Mouse (Mus musculus) liver, embryonic 12.5 days (tissue): ENCODE measurements around the gene Snapc2. TPM values are rescaled to one million over a fixed set of nuclear protein-coding genes. Genes with fewer than 3 reads are reported as not detected.

ENCODE experiments used
- ATAC-seq: fragments of 200-750 bp; cut with Nextera tagmentation; 2 replicates; pipeline ENCODE4 v1.8.0; 2017; ENCODE audit warnings: moderate number of reproducible peaks, mild to moderate bottlenecking, moderate library complexity
- H3K27ac ChIP-seq: fragments of 300-500 bp; sonication (generic); 2 replicates; pipeline ENCODE4 v1.5.1; 2016; ENCODE audit warnings: mild to moderate bottlenecking
- H3K27me3 ChIP-seq: fragments of 300-500 bp; sonication (generic); replicated peaks from 2 replicates; pipeline ENCODE4 v1.6.1; 2016; ENCODE audit warnings: mild to moderate bottlenecking, moderate library complexity
- H3K36me3 ChIP-seq: fragments of 300-500 bp; sonication (generic); 2 replicates; pipeline ENCODE4 v1.6.1; 2016; ENCODE audit warnings: mild to moderate bottlenecking, moderate library complexity
- H3K4me1 ChIP-seq: fragments of 300-500 bp; sonication (generic); 2 replicates; pipeline ENCODE4 v1.6.1; 2016
- H3K4me2 ChIP-seq: fragments of 300-500 bp; sonication (generic); 2 replicates; pipeline ENCODE4 v1.6.1; 2016; ENCODE audit warnings: mild to moderate bottlenecking, moderate library complexity
- H3K4me3 ChIP-seq: fragments of 300-500 bp; sonication (generic); 2 replicates; pipeline ENCODE4 v1.5.1; 2016; ENCODE audit warnings: mild to moderate bottlenecking, moderate library complexity
- H3K9ac ChIP-seq: fragments of 300-500 bp; sonication (generic); 2 replicates; pipeline ENCODE4 v1.6.1; 2016; ENCODE audit warnings: mild to moderate bottlenecking, moderate library complexity
- H3K9me3 ChIP-seq: fragments of 300-500 bp; sonication (generic); replicated peaks from 2 replicates; pipeline ENCODE4 v1.6.1; 2016; ENCODE audit warnings: mild to moderate bottlenecking, moderate library complexity
- WGBS: fragments of 180-500 bp; shearing (Covaris S2); methylation state at CpG from one replicate; pipeline ENCODE4 v1.1.7; 2016; ENCODE audit not compliant: insufficient replicate concordance; 5-methylcytosine and 5-hydroxymethylcytosine counted together
- polyA plus RNA-seq: library from polyadenylated mRNA; unstranded; fragments of >200 nt; fragmentation: Nextera tagmentation; extraction: Ambion mirVana; gene quantifications from 2 replicates; pipeline ENCODE4 v1.2.1, GENCODE M21; 2016

Snapc2 gene
- 26.3 and 27.2 TPM in 2 replicates for polyA plus RNA-seq

DNA sequence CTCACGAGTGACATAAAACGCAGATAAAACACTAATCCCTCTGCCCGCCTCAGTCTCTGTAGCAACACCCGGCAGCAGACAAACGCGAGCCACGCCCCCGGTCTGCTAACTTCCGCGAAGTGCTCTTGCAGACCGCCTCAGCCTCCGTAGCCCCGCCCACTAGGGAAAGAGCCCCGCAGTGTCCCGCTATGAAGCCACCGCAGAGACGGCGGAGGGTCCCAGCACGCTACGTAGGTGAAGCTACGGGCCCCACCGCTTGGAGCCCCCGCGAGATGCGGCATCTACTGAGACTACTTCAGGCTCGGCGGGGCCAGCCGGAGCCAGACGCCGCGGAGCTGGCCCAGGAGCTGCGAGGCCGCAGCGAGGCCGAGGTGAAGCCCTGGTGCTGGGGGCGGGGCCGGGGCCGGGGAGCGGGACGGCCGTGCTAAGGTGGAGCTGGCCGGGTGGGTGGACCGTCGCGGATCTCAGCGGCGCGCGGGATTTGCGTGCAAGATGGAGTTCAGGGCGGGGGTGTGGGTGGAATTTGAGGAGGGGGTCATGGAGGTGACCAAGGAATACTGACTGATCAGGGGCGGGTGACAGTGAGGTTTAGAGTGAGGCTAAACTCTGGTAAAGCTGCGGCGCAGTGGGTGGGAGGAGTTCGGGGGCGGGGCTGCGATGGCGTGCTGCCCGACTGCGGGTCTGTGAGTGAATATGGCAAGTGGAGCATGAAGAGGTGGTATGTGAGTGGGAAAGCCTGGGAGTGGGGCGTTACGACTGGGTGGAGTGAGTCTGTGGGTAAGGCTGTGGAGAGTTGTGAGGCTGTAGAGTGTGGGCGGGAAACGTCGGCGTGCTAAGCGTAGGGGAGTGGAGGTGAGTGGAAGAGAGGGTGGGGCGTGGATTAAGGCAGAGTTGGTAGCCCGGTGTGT, at the start of gene Snapc2:
TSS of gene Snapc2 (plus strand) at position 147 of the 908 bp plus-strand sequence.
- H3K36me3 ChIP-seq: peaks cover 42% of the 10 kb centered on the region
- peak within 1 kb of the TSS; percentile 86 for H3K27ac ChIP-seq
- H3K4me2 ChIP-seq: peak within 1 kb of the TSS; percentile 96
- peak within 1 kb of the TSS; percentile 89 for H3K9ac ChIP-seq
- peak within 1 kb of the TSS; percentile 86 for H3K4me3 ChIP-seq
- H3K27me3 ChIP-seq: no peaks in the 10 kb centered on the region
- WGBS: 1% methylated on average over 69 of the region's 69 CpGs
- H3K4me1 ChIP-seq: peaks cover 48% of the 10 kb centered on the region
- peak; percentile 92 for ATAC-seq
- H3K9me3 ChIP-seq: no peaks in the 10 kb centered on the region

GRCm38 (mm10) chr8:4205246-4206123, 47.4 kb upstream of the Snapc2 start:
- WGBS: 17% methylated on average over 38 of the region's 38 CpGs
- Histone ChIP-seq H3K4me3 (peak overlapping the region; percentile 18), H3K9me3 (no peaks in the 10 kb centered on the region), H3K9ac (0 out of 2 replicates have a peak overlapping the region, but pooled peaks have one; percentile 14), H3K4me2 (peak overlapping the region; percentile 46), H3K27me3 (peaks cover 84% of the 10 kb centered on the region), H3K27ac (no peak overlapping the region), H3K4me1 (peaks cover 20% of the 10 kb centered on the region), H3K36me3 (no peaks in the 10 kb centered on the region)
- no peak for ATAC-seq

DNA sequence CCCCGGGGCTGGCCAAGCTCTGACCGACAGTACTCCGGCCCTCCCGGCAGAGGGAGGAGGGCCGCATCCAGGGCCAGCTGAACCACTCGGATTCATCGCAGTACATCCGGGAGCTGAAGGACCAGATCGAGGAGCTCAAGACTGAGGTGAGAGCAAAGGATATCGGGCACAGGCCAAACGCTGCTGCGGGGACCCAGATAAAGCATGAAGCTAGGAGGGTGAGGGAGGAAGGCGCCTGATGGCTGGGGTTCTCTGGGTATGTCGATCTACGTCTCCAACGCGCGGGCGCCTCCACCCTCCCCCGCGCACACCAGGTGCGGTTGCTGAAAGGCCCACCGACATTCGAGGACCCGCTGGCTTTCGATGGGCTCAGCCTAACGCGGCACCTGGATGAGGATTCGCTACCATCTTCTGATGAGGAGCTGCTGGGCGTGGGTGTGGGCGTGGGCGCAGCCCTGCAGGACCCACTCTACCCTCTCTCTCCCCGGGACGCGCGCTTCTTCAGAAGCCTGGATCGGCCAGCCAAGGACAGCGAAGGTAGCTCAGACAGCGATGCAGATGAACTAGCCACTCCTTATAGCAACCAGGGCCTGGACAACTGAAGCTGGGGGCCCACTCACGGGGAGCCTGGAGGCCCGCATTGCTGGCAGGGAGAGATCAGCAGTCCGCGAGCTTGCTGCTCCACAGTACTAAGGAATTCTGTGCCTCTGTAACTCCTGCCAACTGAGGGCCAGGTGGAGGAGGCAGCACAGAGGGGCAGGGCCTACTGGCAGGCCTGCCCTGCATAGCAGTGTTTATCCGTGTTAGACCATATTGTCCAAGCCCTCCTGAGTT, 46.5 kb upstream of the Snapc2 start:
- Histone ChIP-seq H3K4me1 (peaks cover 20% of the 10 kb centered on the region), H3K4me2 (peak overlapping the region; percentile 46), H3K4me3 (peak overlapping the region; percentile 18), H3K9ac (no peak overlapping the region), H3K9me3 (no peaks in the 10 kb centered on the region), H3K27me3 (peaks cover 93% of the 10 kb centered on the region), H3K27ac (no peak overlapping the region), H3K36me3 (no peaks in the 10 kb centered on the region)
- peak; percentile 72 for ATAC-seq
- 10% methylated on average over 44 of the region's 44 CpGs for WGBS

- 49% methylated on average over 2 of the region's 2 CpGs for WGBS
These were observed 45.9 kb upstream of the Snapc2 start for GRCm38 (mm10) chr8:4207016-4207350.

GRCm38 (mm10) chr8:4211097-4211496, 41.8 kb upstream of the Snapc2 start:
- Histone ChIP-seq H3K27me3 (peaks cover 97% of the 10 kb centered on the region), H3K9ac (no peak overlapping the region), H3K4me1 (peaks cover 39% of the 10 kb centered on the region), H3K27ac (no peak overlapping the region), H3K9me3 (no peaks in the 10 kb centered on the region), H3K4me2 (no peak overlapping the region), H3K4me3 (no peak overlapping the region), H3K36me3 (no peaks in the 10 kb centered on the region)
- ATAC-seq: no peak
- WGBS: 68% methylated on average over 6 of the region's 6 CpGs

More at GRCm38 (mm10) chr8:4207016-4207350, 45.9 kb upstream of the Snapc2 start:
- H3K4me3 ChIP-seq: peak overlapping the region; percentile 18; the same call in 1 of the 2 replicates
- H3K27ac ChIP-seq: no peak overlapping the region
- H3K4me1 ChIP-seq: peaks cover 20% of the 10 kb centered on the region
- H3K9ac ChIP-seq: no peak overlapping the region
- H3K4me2 ChIP-seq: peak overlapping the region; percentile 46
- no peaks in the 10 kb centered on the region for H3K36me3 ChIP-seq
- ATAC-seq: no peak
- H3K9me3 ChIP-seq: no peaks in the 10 kb centered on the region
- peaks cover 97% of the 10 kb centered on the region for H3K27me3 ChIP-seq

GRCm38 (mm10) chr8:4212809-4213209, 40.1 kb upstream of the Snapc2 start:
- H3K27ac ChIP-seq: no peak overlapping the region
- H3K4me2 ChIP-seq: peak overlapping the region; percentile 74
- H3K36me3 ChIP-seq: no peaks in the 10 kb centered on the region
- ATAC-seq: peak; percentile 23
- peaks cover 27% of the 10 kb centered on the region for H3K4me1 ChIP-seq
- H3K27me3 ChIP-seq: peaks cover 97% of the 10 kb centered on the region
- no peak overlapping the region for H3K9ac ChIP-seq
- WGBS: 2% methylated on average over 25 of the region's 25 CpGs
- H3K4me3 ChIP-seq: peak overlapping the region; percentile 39
- H3K9me3 ChIP-seq: no peaks in the 10 kb centered on the region

- Histone ChIP-seq H3K4me2 (peak overlapping the region; percentile 74), H3K9ac (0 out of 2 replicates have a peak overlapping the region, but pooled peaks have one; percentile 24), H3K27me3 (peaks cover 97% of the 10 kb centered on the region), H3K4me3 (peak overlapping the region; percentile 39), H3K36me3 (no peaks in the 10 kb centered on the region), H3K4me1 (peaks cover 27% of the 10 kb centered on the region), H3K27ac (0 out of 2 replicates have a peak overlapping the region, but pooled peaks have one; percentile 26), H3K9me3 (no peaks in the 10 kb centered on the region)
- WGBS: 3% methylated on average over 18 of the region's 18 CpGs
- peak; percentile 60 for ATAC-seq
These were observed 39.5 kb upstream of the Snapc2 start for GRCm38 (mm10) chr8:4213210-4214005.

DNA sequence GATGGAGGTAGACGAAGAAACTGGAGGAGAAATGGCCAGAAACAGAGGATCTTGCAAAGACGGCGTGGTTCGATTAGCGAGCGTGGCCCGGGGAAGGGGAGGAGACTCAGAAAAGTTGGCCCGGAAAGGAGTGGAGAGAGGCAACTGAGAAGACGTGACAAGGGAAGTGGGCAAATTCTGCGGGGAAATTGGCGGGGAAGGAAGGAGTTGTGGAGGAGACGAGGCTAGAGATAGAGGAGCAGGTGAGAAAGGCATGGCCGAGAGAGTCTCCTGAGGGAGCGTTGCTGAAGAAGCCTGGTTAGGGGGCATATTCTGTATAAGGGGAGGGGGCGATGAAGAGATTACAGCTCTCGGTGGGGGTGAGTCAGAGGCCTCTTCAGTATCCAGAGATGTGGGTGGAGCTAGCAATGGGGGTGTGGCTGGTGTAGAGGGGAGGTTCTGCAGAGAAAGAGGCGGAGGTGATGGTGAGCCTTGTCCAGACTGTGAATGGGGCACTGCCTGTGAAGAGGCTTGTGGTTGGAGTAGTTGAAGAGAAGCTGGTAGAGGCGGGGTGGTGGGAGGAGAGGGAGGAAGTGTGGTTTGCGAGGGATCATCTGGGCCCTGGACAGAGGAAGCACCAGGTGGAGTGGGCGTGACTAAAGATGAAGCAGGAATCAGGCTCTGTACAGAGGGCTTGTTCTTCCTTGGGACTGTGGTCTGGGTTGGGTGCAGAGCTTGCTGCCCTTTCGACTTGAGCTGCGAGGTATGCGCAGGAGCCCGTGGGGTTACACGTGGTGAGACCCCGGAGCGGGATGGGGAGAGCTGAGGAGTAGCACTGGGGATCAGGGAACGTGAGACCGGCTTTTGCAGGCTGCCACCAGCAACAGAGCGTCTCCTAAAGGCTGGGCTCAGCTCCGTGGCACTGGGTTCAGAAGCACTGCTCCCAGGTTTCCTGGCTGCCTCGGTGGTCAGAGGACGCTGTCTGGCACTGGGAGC, 38.6 kb upstream of the Snapc2 start:
- ATAC-seq: peak; percentile 67
- no peaks in the 10 kb centered on the region for H3K36me3 ChIP-seq

DNA sequence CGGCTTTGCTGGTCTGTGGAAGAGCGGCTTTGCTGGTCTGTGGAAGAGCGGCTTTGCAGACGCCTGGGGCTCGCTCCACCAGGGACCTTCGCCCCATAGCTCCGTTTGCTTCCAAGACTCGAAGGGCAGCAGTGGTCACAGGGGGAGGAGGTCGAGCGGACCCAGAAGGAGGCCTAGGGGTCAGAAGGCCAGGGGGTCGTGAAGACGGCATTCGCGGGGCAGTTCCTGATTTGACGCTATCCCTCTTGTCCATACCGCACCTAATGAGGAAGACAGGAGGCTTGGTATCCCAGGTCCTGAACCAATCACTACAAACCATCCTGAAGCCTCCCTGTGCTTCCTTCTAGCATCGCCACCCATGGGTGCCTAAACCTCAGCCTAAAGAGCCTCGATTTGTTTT, 36.6 kb upstream of the Snapc2 start:
- WGBS: 12% methylated on average over 18 of the region's 18 CpGs
- Histone ChIP-seq H3K4me1 (peaks cover 27% of the 10 kb centered on the region), H3K4me2 (peak overlapping the region; percentile 61), H3K27ac (no peak overlapping the region), H3K36me3 (no peaks in the 10 kb centered on the region), H3K9me3 (no peaks in the 10 kb centered on the region), H3K4me3 (peak overlapping the region; percentile 37; the same call in 1 of the 2 replicates), H3K27me3 (peaks cover 96% of the 10 kb centered on the region), H3K9ac (no peak overlapping the region)
- no peak for ATAC-seq

More for the DNA sequence above, 38.6 kb upstream of the Snapc2 start:
- H3K9ac ChIP-seq: 0 out of 2 replicates have a peak overlapping the region, but pooled peaks have one; percentile 24
- no peaks in the 10 kb centered on the region for H3K9me3 ChIP-seq
- WGBS: 3% methylated on average over 33 of the region's 33 CpGs
- peak overlapping the region; percentile 74 for H3K4me2 ChIP-seq
- H3K4me1 ChIP-seq: peaks cover 27% of the 10 kb centered on the region
- peak overlapping the region; percentile 39 for H3K4me3 ChIP-seq
- H3K27ac ChIP-seq: 0 out of 2 replicates have a peak overlapping the region, but pooled peaks have one; percentile 26
- peaks cover 97% of the 10 kb centered on the region for H3K27me3 ChIP-seq
